Mouse (Mus musculus) lung, postnatal 0 days (tissue): Measurements from ENCODE around the gene Gjc2. TPM values are rescaled to one million over a fixed set of nuclear protein-coding genes. Genes with fewer than 3 reads are reported as not detected.

Experiments used
- ATAC-seq: fragments of 200-750 bp; cut with Nextera tagmentation; 2 replicates; pipeline ENCODE4 v1.8.0; 2017; ENCODE audit warnings: moderate library complexity
- DNase-seq: peaks from one replicate; pipeline ENCODE4 v3.0.0-alpha.2; 2016; ENCODE audit warnings: low spot score
- H3K27ac ChIP-seq: fragments of 300-500 bp; sonication (generic); 2 replicates; pipeline ENCODE4 v1.5.1; 2014; ENCODE audit warnings: antibody characterized with exemption, mild to moderate bottlenecking, low read length, mixed read lengths
- H3K27me3 ChIP-seq: fragments of 300-500 bp; sonication (generic); replicated peaks from 2 replicates; pipeline ENCODE4 v1.6.1; 2014; ENCODE audit warnings: low read length, mixed read lengths; ENCODE audit not compliant: insufficient read depth
- H3K36me3 ChIP-seq: fragments of 300-500 bp; sonication (generic); 2 replicates; pipeline ENCODE4 v1.6.1; 2014; ENCODE audit warnings: low read length, mixed read lengths; ENCODE audit not compliant: insufficient read depth
- H3K4me1 ChIP-seq: fragments of 300-500 bp; sonication (generic); 2 replicates; pipeline ENCODE4 v1.6.1; 2014; ENCODE audit warnings: antibody characterized with exemption, low read depth, low read length, mixed read lengths; ENCODE audit not compliant: insufficient read depth
- H3K4me2 ChIP-seq: fragments of 300-500 bp; sonication (generic); replicated peaks from 2 replicates; pipeline ENCODE4 v1.6.1; 2014; ENCODE audit warnings: low read depth, mild to moderate bottlenecking, low read length, moderate library complexity, mixed read lengths
- H3K4me3 ChIP-seq: fragments of 300-500 bp; sonication (generic); 2 replicates; pipeline ENCODE4 v1.5.1; 2014; ENCODE audit warnings: low read depth, low read length
- H3K9ac ChIP-seq: fragments of 300-500 bp; sonication (generic); replicated peaks from 2 replicates; pipeline ENCODE4 v1.6.1; 2014; ENCODE audit warnings: low read depth, mild to moderate bottlenecking
- H3K9me3 ChIP-seq: fragments of 300-500 bp; sonication (generic); 2 replicates; pipeline ENCODE4 v1.6.1; 2016; ENCODE audit warnings: low read length, mixed read lengths
- CTCF ChIP-seq: IDR thresholded peaks from 2 replicates; pipeline ENCODE4 v1.5.1; 2016; ENCODE audit warnings: antibody characterized with exemption, mild to moderate bottlenecking
- EP300 ChIP-seq: IDR thresholded peaks from 2 replicates; pipeline ENCODE4 v1.6.1; 2016; ENCODE audit warnings: antibody characterized with exemption, mild to moderate bottlenecking, control low read depth
- WGBS: fragments of 180-500 bp; shearing (Covaris S2); extraction: QIAGEN DNeasy Blood & Tissue Kit; methylation state at CpG from one replicate; pipeline ENCODE4 v1.1.7; 2014; 5-methylcytosine and 5-hydroxymethylcytosine counted together
- polyA plus RNA-seq: library from polyadenylated mRNA; unstranded; fragments of >200 nt; fragmentation: Nextera tagmentation; extraction: Ambion mirVana; gene quantifications from 2 replicates; pipeline ENCODE4 v1.2.1, GENCODE M21; 2015

Gene Gjc2
- polyA plus RNA-seq, 1 experiment from 2014 or later = 1.8 TPM

- WGBS = 84% methylated on average over 4 of the region's 4 CpGs
- no peak for TF ChIP-seq CTCF
- no peak for TF ChIP-seq EP300
- ATAC-seq = no peak
Observed at GRCm38 (mm10) chr11:59159558-59159957, 23.5 kb downstream of the Gjc2 start.

GRCm38 (mm10) chr11:59159099-59159498 is 23.9 kb downstream of the Gjc2 start:
- Histone ChIP-seq H3K9ac (no peak overlapping the region), H3K9me3 (no peaks in the 10 kb centered on the region), H3K4me3 (no peak overlapping the region), H3K36me3 (peaks cover 8% of the 10 kb centered on the region; the same call in 1 of the 2 replicates), H3K27me3 (no peaks in the 10 kb centered on the region), H3K4me1 (peaks cover 12% of the 10 kb centered on the region), H3K4me2 (no peak overlapping the region), H3K27ac (no peak overlapping the region)
- no peak for DNase-seq
- 94% methylated on average over 13 of the region's 13 CpGs for WGBS
- TF ChIP-seq CTCF (no peak), EP300 (no peak)
- no peak for ATAC-seq

More at GRCm38 (mm10) chr11:59159558-59159957, 23.5 kb downstream of the Gjc2 start:
- Histone ChIP-seq H3K4me1 (peaks cover 15% of the 10 kb centered on the region), H3K4me2 (no peak overlapping the region), H3K27me3 (no peaks in the 10 kb centered on the region), H3K4me3 (no peak overlapping the region), H3K27ac (no peak overlapping the region), H3K9me3 (no peaks in the 10 kb centered on the region), H3K9ac (no peak overlapping the region), H3K36me3 (peaks cover 8% of the 10 kb centered on the region; the same call in 1 of the 2 replicates)
- no peak for DNase-seq

- no peak for DNase-seq
- H3K4me1 ChIP-seq = no peaks in the 10 kb centered on the region
- no peak overlapping the region for H3K9ac ChIP-seq
- H3K27me3 ChIP-seq = no peaks in the 10 kb centered on the region
- no peak overlapping the region for H3K4me3 ChIP-seq
- H3K27ac ChIP-seq = no peak overlapping the region
- no peaks in the 10 kb centered on the region for H3K9me3 ChIP-seq
- no peak for ATAC-seq
- 91% methylated on average over 5 of the region's 5 CpGs for WGBS
- TF ChIP-seq CTCF = no peak
- TF ChIP-seq EP300 = no peak
- H3K36me3 ChIP-seq = peaks cover 8% of the 10 kb centered on the region; the same call in 1 of the 2 replicates
- no peak overlapping the region for H3K4me2 ChIP-seq
Observed at GRCm38 (mm10) chr11:59155900-59156299, 27.1 kb downstream of the Gjc2 start.

GRCm38 (mm10) chr11:59154220-59154619 is 28.8 kb downstream of the Gjc2 start:
- Histone ChIP-seq H3K27ac (no peak overlapping the region), H3K9ac (no peak overlapping the region), H3K9me3 (no peaks in the 10 kb centered on the region), H3K4me1 (no peaks in the 10 kb centered on the region), H3K4me3 (no peak overlapping the region), H3K36me3 (peaks cover 8% of the 10 kb centered on the region; the same call in 1 of the 2 replicates), H3K27me3 (no peaks in the 10 kb centered on the region), H3K4me2 (no peak overlapping the region)
- no peak for DNase-seq
- WGBS = 60% methylated on average over 7 of the region's 7 CpGs
- no peak for TF ChIP-seq CTCF
- TF ChIP-seq EP300 = no peak
- ATAC-seq = peak; percentile 44

GRCm38 (mm10) chr11:59151729-59152128 is 31.3 kb downstream of the Gjc2 start:
- no peak for ATAC-seq
- no peak for DNase-seq

GRCm38 (mm10) chr11:59149302-59149701 is 33.7 kb downstream of the Gjc2 start:
- no peak for TF ChIP-seq CTCF
- TF ChIP-seq EP300 = peak; percentile 58; the same call in 1 of the 2 replicates
- no peaks in the 10 kb centered on the region for H3K4me1 ChIP-seq
- 44% methylated on average over 3 of the region's 3 CpGs for WGBS
- DNase-seq = no peak
- ATAC-seq = peak; percentile 19
- H3K9me3 ChIP-seq = no peaks in the 10 kb centered on the region
- H3K27me3 ChIP-seq = no peaks in the 10 kb centered on the region
- H3K4me2 ChIP-seq = no peak overlapping the region
- H3K4me3 ChIP-seq = no peak overlapping the region
- no peaks in the 10 kb centered on the region for H3K36me3 ChIP-seq
- no peak overlapping the region for H3K9ac ChIP-seq
- no peak overlapping the region for H3K27ac ChIP-seq

More at GRCm38 (mm10) chr11:59151729-59152128, 31.3 kb downstream of the Gjc2 start:
- Histone ChIP-seq H3K4me1 (no peaks in the 10 kb centered on the region), H3K27me3 (no peaks in the 10 kb centered on the region), H3K36me3 (no peaks in the 10 kb centered on the region), H3K27ac (no peak overlapping the region), H3K4me2 (no peak overlapping the region), H3K4me3 (no peak overlapping the region), H3K9me3 (no peaks in the 10 kb centered on the region), H3K9ac (no peak overlapping the region)
- 28% methylated on average over 3 of the region's 3 CpGs for WGBS
- no peak for TF ChIP-seq EP300
- TF ChIP-seq CTCF = peak; percentile 45

- Histone ChIP-seq H3K27ac (no peak overlapping the region), H3K4me2 (no peak overlapping the region), H3K9ac (no peak overlapping the region), H3K36me3 (no peaks in the 10 kb centered on the region), H3K27me3 (no peaks in the 10 kb centered on the region), H3K9me3 (no peaks in the 10 kb centered on the region), H3K4me1 (no peaks in the 10 kb centered on the region), H3K4me3 (no peak overlapping the region)
- TF ChIP-seq CTCF = no peak
- no peak for TF ChIP-seq EP300
- DNase-seq (no peak), ATAC-seq (no peak)
- WGBS = 69% methylated on average over 5 of the region's 5 CpGs
Observed at GRCm38 (mm10) chr11:59142962-59143361, 40.1 kb downstream of the Gjc2 start.
